Mouse (Mus musculus) left cerebral cortex, adult 11 months (tissue): ENCODE results near the gene Vmac.
A peak's percentile ranks its signal among the peaks of the same experiment; 100 is the strongest.

Experiments used
- DNase-seq: peaks from one replicate; pipeline ENCODE4 v3.0.0; 2022; ENCODE audit warnings: low spot score

Gene Vmac

DNA sequence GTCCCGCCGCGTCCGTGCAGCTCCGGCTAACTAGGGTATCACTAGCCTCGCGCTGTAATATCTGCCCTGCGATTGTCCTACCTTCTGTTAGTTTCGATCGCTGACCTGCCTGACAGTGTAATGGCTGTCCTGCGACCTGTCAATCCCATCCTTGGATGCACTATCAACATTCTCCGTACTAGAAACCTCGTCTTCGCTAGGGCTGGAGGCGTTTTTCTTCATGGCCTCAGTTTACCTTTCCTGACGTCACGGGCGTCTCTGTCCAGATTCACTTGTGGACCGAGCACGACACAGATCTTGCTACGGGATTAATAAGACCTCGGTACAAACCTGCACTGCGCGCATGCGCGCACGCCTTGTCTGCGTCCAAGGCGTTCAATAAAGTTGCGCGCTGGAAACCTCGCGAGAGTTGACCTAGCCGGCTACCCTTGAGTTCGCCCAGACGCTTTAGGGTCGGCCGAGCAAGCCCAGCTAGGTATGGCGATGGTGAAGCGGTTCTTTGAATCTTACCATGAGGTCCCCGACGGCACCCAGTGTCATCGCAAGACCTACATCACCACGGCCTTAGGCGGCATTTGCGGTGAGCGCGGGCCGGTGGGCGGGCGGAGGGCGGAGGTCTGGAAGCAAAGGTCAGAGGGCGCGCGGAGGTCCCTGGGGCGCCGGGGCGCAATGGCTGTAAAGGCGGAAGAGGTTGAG is at the start of gene Vmac, which contains the start of gene Ndufa11:
Gene Vmac (minus strand): TSS at position 660 of the 696 bp plus-strand sequence.
Gene Ndufa11 (plus strand): TSS at position 405 of the 696 bp plus-strand sequence.
- peak; percentile 88 for DNase-seq

DNA sequence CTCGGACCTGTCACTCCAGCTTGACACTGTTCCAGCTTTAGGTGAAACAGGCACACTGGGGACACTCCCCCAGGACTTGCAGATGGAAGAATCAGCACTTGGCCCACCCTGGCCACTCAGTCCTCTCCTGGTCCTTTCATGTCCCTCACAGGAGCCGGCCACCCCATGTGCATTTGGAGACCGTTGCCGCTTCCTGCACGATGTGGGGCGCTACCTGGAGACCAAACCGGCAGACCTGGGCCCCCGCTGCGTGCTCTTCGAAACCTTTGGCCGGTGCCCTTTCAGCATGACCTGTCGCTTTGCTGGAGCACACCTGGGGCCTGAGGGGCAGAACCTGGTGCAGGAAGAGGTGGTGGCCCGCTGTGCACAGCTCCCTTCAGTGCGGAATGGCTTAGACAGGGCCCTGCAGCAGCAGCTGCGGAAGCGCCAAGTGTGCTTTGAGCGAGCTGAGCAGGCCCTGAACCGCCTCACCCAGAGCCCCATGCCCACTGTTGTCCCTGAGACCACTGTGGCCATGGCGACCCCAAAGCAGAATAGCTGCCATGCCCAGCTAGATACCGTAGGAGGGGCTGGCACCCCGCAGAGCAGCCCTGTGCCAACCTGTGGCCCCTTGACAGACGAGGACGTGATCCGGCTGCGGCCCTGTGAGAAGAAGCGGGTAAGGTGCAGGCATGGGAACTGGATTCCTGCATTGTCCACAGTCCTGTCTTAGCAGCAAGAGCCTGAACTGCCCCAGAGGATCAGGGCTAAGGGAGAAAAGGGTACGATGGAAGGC is 49.0 kb upstream of the Vmac start:
- no peak for DNase-seq

DNA sequence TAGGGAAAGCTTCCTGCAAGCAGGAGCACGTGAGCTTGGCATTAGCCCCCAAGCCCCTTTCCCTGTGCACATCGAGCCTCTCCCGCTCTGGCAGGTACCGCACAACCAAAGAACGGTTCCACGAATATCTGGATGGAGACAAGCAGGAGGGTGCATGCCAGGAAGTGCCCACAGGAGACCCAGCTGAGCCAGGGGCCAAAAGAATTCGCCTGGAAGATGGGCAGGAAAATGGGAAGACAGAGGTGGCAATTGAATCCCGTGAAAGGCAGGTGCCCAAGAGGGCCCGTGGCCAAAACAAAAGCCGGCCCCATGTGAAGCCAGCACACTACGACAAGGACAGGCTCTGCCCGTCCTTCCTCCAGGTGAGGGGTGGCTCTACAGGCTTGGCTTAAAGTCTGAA is 47.6 kb upstream of the Vmac start:
- DNase-seq, result no peak

DNA sequence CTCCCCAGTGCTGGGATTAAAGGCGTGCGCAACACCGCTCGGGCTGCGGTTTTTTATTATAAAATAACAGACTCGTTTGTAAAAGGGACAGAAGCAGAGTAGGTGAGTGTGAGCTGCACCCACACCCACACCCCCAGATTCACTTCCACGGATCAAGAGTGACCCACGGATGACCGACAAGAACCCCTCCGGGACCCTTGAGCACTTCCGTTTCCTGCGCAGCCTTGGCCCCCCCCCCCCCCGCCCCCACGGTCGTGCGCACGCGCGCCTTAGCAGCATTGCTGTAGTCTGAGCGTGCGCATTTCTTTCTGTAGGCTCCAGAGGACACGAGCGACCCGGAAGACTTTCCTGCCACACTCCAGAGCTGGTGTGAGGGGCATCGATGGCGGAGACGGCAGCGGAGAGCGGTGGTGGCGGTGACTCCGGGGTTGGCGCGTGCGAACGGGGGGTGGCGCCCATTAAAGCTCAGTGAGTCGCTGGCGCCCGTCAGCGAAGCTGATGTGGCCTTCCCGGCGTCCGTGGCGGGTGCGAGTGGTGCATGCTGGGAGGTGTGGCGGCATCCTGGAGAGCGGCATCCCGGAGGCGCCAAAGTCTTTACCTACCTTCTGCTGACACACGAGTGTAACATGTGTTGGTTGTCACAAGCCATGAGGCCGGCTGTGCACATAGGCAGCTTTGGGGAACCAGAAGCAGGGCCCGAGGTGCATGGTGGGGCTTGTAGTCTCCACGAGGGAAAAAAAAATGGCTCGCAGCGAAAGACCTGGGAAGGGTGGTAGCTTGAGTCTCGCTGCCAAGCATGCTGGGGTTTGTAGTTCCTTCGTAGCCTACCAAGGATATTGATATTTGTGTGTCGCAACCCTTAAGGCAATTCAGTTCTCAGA is 46.9 kb upstream of the Vmac start, which contains the start of gene Dus3l:
Gene Dus3l (plus strand): TSS at position 284 of the 881 bp plus-strand sequence.
- peak; percentile 88 for DNase-seq

DNA sequence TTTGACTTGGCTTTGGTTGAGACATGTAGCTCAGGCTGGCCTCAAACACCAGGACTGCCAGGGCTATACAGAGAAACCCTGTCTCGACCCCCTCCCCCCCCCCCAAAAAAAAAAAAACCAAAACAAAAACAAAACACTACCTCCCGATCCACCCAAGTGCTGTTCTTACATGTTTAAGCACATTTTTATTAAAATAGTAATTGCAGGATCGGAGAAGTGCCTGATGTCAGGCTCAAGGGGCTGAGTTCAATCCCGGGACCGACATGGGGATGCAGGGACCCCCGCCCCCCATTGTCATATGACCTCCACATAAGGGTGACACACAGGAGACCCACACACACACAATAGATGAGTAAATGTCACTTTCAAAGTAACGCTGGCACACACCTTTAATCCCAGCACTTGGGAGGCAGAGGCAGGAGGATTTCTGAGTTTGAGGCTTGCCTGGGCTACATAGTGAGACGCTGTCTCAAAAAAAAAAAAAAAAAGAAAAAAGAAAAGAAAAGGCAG is 46.0 kb upstream of the Vmac start:
- DNase-seq, result no peak

DNA sequence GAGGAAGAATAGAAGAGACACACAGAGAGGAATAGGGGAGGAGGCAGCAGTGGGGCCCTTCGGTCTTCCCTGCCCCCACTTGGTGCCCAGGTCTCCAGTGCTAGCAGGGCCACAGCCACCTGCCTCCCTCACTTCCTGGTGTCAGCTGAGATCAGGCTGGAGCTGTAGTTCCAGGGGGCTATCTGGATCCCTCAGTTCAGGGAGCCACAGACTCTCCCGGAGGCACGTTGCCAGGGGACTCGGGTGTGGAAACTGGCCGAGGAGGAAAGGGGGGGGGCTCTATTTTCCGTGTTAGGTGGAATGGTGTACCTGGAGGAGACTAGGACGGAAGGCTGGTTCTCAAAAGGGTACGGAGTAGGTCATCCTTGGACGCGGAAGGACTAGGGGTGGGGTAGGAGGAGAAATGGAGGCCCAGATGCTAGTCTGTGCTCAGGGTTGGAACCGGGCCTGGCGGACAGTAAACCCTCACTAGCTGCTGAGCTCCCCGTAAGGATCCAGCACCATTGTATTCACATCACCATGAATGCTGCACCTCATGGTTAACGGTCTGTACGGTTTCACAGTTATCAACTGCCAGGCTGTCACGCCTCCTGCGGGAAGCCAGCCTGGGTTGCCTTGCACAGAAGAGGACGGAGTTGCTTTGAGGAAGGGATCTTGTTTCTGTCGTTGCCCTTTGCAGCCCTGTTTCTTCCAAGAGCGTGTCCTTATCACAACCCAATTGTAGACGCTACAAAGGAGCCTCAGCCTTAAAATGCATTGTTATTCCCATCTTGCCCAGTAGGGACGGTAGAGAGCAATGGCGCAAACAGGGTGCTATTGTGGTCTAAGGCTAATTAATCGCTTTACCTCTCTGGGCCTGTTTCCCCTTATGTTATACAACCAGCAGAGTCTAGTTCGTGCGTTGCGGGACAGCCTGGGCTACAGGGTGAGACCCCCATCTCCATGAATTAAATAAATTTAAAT is 45.2 kb upstream of the Vmac start:
- DNase-seq, result no peak

DNA sequence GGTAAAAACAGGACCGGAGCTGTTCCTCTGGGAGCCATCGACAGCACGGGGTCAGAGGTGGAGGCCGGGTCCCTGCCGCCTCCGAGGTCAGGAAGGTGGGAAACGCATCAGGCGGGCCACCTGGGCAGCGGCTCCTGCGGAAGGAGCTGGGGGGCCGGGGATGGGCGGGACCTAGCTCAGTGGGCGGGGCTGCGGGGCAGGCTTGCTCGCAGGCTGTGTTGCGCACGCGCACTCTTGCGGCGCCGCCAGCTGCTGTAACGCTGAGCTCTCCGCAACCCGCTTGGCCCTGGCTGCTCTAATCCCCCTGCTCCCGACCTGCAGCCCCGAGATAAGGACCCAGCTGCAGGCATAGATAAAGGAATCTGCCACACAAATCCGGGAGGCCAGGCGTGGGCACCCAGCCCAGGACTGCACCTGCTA is 44.2 kb upstream of the Vmac start:
- peak; percentile 75 for DNase-seq

DNA sequence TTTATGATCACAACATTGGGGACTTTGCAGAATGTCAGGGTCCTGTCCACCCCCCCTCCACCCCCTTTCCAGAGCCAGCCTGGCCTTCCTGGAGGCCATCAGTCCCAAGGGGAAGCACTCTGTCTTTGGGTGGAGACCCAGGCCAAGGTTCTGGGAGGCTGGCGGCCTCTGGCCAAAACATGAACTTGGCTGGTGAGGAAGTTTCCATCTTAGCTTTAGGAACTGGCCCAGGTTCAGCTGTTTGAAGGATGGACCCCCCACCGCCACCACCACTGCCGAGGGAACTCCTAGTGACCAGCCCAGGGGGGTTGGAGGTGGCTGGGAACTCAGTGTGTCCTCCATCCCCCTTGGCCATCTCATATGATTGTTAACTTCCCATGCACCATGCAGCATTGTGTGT is 43.3 kb upstream of the Vmac start:
- no peak for DNase-seq

DNA sequence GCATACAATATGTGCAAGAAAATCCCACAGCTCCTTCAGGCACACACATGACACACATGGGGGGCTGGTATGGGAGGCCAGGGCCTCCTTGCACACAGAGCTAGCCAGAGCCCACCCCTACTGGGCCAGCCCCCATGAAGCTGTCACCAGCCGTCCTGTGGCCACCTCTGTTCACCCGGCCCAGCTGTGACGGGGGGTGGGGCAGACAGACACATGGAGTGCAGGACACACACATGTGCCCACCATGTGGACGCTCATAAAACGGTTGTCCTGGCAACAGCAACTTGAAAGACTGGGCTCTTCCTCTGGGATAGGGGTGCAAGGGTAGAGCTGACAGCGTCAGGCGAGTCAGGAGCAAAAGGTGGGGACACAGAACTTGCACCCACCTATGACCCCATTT is 41.4 kb upstream of the Vmac start:
- no peak for DNase-seq

DNA sequence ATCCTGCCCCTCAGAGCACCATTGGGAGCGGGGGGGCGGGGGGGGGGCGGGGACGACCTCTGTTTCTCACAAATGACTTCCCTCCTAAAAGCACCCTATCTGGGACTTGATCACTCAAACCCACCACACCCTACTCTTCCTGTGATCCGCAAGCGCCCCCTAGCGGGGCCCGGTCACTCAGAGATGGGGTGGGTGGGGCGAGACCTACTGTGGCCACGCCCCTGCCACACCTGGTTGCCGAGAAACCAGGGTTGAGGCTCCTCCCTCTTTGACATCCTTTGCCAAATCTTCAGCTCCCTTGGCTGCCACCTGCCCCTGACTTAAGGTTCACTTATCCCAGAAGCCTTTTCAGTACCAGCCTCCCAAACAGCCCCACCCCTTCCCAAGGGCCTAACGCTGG is 40.3 kb upstream of the Vmac start:
- DNase-seq, result no peak

DNA sequence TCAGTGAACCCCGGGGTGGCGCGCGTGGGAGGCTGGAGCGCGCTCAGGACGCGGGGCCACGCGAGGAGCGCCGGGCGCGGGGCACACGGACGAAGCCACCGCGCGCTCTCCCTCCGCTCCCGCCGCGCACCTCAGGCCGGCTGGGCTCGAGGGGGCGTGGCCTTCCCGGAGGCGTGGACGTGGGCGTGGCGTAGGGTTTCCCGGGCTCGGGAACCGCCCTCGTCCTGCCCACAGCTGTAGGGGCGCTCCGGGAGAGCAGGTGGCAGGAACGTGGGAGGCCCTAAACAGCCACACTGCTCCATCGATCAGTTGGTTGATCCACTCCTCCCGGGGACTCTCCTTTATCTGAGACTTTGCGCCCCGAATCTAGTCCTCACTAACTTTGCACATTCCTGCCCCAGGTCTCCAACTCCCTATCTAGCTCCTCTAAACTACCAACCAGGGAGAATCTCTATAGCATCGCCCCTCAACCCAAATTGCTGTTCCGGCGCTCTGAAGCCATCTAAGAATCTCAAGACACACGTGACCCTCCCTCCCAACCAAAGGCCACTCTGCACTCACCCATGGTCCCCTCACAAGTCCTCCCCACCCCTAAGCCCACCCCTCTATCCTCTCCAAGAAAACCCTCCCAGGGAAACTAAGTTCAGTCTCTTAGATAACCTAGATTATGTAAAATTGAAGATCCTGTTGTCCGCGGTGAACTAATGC is 39.7 kb upstream of the Vmac start, which contains the start of gene Nrtn:
Gene Nrtn (minus strand): TSS at position 115 of the 708 bp plus-strand sequence.
- DNase-seq, result no peak

DNA sequence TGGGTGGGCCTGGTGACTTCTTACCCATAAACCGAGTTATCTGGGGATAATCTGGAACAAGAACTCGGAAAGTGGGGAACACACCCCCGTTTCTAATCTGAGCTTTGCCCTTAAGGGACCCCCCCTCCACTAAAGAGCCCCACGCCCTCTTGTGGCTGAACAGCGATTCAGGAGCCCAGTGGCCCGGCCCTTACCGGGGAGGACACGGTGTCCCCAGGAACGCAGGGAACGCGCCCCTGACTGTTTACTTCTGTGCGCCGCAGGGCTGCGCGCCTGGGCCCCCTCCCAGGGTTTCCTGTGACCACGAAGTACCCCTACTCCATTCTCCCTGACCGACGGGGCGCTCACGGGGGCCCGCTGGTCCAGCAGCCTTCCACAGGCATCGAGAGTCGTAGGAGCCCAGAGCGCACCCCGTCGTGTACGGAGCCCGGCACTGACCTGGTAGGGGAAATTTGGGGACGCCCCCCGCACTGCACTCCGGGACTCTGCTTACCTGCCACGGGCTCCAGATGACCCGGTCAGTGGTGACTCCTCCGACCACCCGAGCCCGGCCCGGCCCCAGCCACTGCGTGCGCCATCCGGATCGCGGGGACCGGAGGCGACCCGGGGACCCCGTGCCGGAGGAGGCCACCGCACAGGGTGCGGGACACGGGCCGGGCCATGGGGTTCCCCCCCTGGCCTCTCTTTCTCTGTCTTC is 39.0 kb upstream of the Vmac start:
- DNase-seq, result no peak

DNA sequence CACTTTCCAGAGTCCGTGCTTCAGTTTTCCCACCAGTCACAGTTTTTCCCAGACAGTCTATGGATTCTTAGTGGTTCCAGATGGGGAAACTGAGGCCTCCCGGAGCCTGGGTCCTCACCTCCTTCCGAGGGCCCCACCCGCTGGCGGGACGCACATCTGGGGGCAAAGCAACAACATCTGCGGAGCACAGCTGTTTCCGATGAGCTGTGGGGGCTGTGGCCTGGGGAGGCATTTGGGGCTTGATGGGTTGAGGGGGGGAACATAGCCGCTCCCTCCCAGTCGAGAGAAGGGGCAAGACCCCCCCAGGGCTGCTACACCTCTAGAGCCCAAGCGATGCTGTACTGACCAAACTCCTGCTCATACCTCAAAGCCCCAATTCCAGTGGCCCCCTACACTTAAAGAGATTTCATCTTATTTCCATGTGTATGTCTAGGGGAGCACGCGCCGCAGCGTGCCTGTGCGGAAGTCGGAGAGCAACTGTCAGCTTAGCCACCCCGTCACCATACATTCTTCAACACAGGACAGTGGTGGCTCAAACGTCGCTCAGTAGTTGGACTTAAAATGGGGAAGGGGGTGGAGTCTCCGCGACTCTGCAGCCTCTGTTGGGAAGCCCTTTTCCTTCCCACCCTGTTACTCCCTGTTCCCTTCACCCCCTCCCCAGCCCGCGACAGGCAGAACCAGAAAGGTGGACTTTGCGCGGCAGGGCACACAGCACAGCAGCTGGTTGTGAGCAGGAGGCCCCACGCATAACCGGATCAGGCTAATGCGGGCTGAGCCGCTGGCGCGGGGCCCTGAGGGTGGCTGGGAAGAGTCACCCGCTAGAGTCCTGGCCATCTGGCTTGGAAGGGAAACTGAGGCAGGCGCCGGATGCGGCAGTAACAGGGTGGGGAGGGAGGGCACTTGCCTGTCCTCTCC is 36.7 kb upstream of the Vmac start:
- DNase-seq, result no peak

DNA sequence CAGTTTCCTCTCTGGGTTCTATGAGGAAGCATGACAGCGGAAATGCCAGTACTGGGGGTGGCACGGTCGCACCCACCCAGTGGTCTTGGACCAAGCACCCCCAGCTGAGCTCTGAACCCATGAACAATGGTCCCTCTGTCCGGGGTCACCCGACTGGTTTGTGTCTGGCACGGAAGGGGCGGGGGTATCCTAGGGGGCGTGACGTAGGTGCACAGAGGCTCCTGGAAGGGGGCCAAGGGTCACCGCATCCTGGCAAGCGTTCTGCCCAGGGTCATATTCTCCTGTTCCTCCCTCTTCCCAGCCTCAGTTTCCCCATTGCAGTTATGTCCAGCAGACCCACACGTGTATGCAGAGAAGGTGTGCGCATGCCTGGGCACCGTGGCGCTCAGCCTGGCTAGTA is 35.6 kb upstream of the Vmac start:
- DNase-seq, result no peak

DNA sequence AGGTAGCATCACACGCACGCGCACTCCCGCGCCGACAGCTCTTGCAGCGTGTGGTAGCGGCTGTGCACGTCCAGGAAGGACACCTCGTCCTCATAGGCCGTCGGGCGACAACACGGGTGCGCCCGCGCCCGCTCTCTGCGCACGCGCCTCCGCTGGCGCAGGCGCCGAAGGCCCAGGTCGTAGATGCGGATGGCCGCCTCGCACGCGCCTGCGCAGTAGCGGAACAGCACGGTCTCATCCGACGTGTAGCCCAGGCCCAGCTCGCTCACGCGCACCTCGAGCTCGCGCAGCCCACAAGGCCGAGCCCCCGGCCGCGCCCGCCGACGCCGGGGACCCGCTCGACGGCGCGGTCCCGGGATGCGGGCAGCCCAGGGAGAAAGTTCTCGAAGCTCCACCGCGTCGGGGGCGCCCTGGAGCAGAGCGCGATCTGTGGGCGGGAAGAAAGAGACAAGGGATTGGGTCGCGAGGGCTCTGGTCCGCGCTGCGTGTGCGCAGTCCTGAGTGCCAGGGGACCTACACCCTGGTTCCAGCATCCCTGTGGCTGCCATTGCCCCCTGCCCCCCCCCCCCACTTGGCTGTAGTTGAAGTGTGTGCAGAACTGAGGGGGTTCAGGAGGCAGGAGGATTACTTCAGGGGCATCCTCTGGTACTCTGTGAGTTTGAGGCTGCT is 33.7 kb upstream of the Vmac start:
- no peak for DNase-seq

DNA sequence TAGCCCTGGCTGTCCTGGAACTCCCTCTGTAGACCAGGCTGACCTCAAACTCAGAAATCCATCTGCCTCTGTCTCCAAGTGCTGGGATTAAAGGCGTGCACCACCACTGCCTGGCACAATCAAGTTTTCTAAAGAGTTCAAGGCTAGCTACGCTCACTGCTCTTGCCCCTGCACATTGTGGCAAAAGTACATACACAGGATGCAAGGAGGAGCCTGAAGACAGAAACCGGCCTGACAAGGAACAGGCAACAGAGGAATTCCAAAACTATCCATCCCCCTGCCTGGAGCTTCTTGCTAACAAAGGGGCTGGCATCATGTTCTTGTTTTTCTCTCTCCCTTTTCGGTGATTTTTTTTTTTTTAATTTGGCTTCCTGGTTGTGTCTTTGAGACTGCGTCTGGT is 26.4 kb upstream of the Vmac start:
- DNase-seq, result no peak

DNA sequence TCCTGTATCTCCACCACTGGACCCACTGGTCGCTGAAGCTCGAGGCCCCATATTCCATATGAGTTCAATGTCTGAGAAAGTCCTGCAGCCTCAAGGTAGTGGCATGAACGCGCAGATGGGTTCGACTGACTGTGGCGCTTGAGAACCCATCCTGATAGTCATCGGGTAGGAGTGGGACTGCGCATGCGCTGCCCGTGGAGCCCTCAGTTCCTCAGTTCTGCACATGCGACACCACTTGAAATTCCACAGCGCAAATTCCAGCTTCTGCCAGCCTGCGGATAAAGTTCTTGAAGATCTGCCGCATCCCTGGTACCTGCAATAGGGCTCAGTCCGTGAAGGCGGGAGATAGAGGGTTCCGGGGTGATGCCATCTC is 23.0 kb upstream of the Vmac start:
- DNase-seq, result no peak
